Mouse (Mus musculus) testis, postnatal 10 days (tissue): Measurements from ENCODE around the gene Olfr67.
"Not testable (repeated sequence)": the region's sequence is repeated elsewhere in the genome, so short reads cannot be mapped to it uniquely, and the experiment has no call there.

Experiments
- DNase-seq: peaks from one replicate; pipeline ENCODE4 v3.0.0; 2021; ENCODE audit warnings: low spot score

Gene Olfr67

GRCm38 (mm10) chr7:103791721-103792120 is at the start of gene Olfr67:
Gene Olfr67, minus strand, starts transcription at chr7:103791821.
- DNase-seq: no peak

- no peak for DNase-seq
These were observed 48.6 kb upstream of the Olfr67 start, which contains the start of gene Hbb-bh2 for GRCm38 (mm10) chr7:103840268-103840667. Gene Hbb-bh2, minus strand, starts transcription at chr7:103840520.

- DNase-seq: no peak
These were observed 36.2 kb upstream of the Olfr67 start, which contains the start of gene Hbb-bs for GRCm38 (mm10) chr7:103827808-103828207. Gene Hbb-bs, minus strand, starts transcription at chr7:103828096.

GRCm38 (mm10) chr7:103827139-103827538 is 35.5 kb upstream of the Olfr67 start:
- not testable (repeated sequence) for DNase-seq

- DNase-seq: no peak
These were observed 34.8 kb upstream of the Olfr67 start for GRCm38 (mm10) chr7:103826255-103826887.

GRCm38 (mm10) chr7:103825536-103826254 is 34.1 kb upstream of the Olfr67 start:
- no peak for DNase-seq

- no peak for DNase-seq
These were observed 33.0 kb upstream of the Olfr67 start for GRCm38 (mm10) chr7:103824597-103824996.

- DNase-seq: not testable (repeated sequence)
These were observed 23.5 kb upstream of the Olfr67 start for GRCm38 (mm10) chr7:103815085-103815484.

- DNase-seq: no peak
These were observed 22.1 kb upstream of the Olfr67 start, which contains the start of gene Hbb-bt for GRCm38 (mm10) chr7:103813766-103814165. Gene Hbb-bt, minus strand, starts transcription at chr7:103813996.

GRCm38 (mm10) chr7:103813152-103813551 is 21.5 kb upstream of the Olfr67 start:
- DNase-seq: not testable (repeated sequence)

GRCm38 (mm10) chr7:103812174-103812573 is 20.6 kb upstream of the Olfr67 start:
- DNase-seq: no peak

- DNase-seq: no peak
These were observed 19.7 kb upstream of the Olfr67 start for GRCm38 (mm10) chr7:103811223-103811845.

GRCm38 (mm10) chr7:103810746-103811145 is 19.1 kb upstream of the Olfr67 start:
- DNase-seq: no peak

GRCm38 (mm10) chr7:103810296-103810695 is 18.7 kb upstream of the Olfr67 start:
- DNase-seq: no peak

GRCm38 (mm10) chr7:103809801-103810155 is 18.2 kb upstream of the Olfr67 start:
- DNase-seq: no peak

GRCm38 (mm10) chr7:103808971-103809800 is 17.6 kb upstream of the Olfr67 start:
- no peak for DNase-seq

GRCm38 (mm10) chr7:103808120-103808519 is 16.5 kb upstream of the Olfr67 start:
- not testable (repeated sequence) for DNase-seq

GRCm38 (mm10) chr7:103806856-103807255 is 15.2 kb upstream of the Olfr67 start:
- no peak for DNase-seq

- DNase-seq: no peak
These were observed 1.2 kb upstream of the Olfr67 start for GRCm38 (mm10) chr7:103792669-103793388.

- no peak for DNase-seq
These were observed 12.0 kb downstream of the Olfr67 start, which contains the start of gene Olfr68 for GRCm38 (mm10) chr7:103779598-103779997. Gene Olfr68, minus strand, starts transcription at chr7:103779698.

- DNase-seq: not testable (repeated sequence)
These were observed 14.0 kb downstream of the Olfr67 start for GRCm38 (mm10) chr7:103777652-103778051.
